Mouse (Mus musculus) lung, postnatal 0 days (tissue): ENCODE results near the gene Flt3.

Experiments
- CTCF ChIP-seq: IDR thresholded peaks from 2 replicates; pipeline ENCODE4 v1.5.1; 2016; ENCODE audit warnings: antibody characterized with exemption, mild to moderate bottlenecking
- EP300 ChIP-seq: IDR thresholded peaks from 2 replicates; pipeline ENCODE4 v1.6.1; 2016; ENCODE audit warnings: antibody characterized with exemption, mild to moderate bottlenecking, control low read depth

- peak; percentile 76 for TF ChIP-seq CTCF
- TF ChIP-seq EP300 = no peak
Measured at GRCm38 (mm10) chr5:147402505-147402904, 2.2 kb upstream of the Flt3 start.
